Mouse (Mus musculus) erythroid progenitor cell, adult 5-6 weeks (primary cell): ENCODE measurements around the gene Chat. TPM values are rescaled to one million over a fixed set of nuclear protein-coding genes. Genes with fewer than 3 reads are reported as not detected.

ENCODE experiments used
- ATAC-seq: replicated peaks from 2 replicates; pipeline ENCODE4 v1.8.0; 2016; ENCODE audit warnings: moderate number of reproducible peaks, mild to moderate bottlenecking, moderate TSS enrichment, inconsistent platforms; ENCODE audit not compliant: poor library complexity, low FRiP score, severe bottlenecking
- total RNA-seq, 2 experiments: library from RNA; stranded (forward) in 1 of 2; stranded (reverse) in 1 of 2; fragments of 150-400 nt in 1 of 2; fragments of 186-747, 209-891 nt in 1 of 2; gene quantifications; 2 replicates each; pipeline versions ENCODE4 v1.2.3 to v1.2.4; 2015 to 2017; ENCODE audit warnings: low replicate concordance in 2 of 2

The Chat gene
- not detected in 2 replicates for total RNA-seq (2015; ENCODE audit: low replicate concordance)
- total RNA-seq (2017; ENCODE audit: low replicate concordance): not detected in 2 replicates

DNA sequence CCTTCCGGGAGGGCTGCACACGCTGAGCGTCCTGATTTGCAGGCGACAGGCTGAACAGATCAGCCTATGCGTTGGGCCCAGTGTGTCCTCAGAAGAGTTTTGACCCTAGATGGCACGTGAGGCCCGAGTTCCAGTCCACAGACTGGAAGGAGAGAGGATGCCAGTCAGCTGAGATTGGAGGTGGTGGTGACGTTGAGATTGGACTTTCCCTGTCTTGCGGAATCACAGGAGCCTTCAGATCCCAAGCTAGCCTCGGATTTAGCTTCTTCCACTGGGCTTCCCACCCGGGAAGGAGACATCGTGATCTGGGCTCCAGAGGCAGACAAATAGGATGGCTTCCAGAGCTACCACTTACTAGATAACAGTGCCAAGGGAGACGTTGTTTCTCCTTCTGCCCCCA, at the start of gene Chat:
Chat (minus strand) TSS at position 101 of the 400 bp plus-strand sequence.
- ATAC-seq: no peak

- peak; percentile 94 for ATAC-seq
Measured at GRCm38 (mm10) chr14:32513336-32514032, 47.7 kb upstream of the Chat start, which contains the start of gene Ercc6. Gene Ercc6 (plus strand): TSS chr14:32513521.

GRCm38 (mm10) chr14:32512912-32513311, 47.1 kb upstream of the Chat start:
- no peak for ATAC-seq

GRCm38 (mm10) chr14:32509443-32509961, 43.7 kb upstream of the Chat start:
- no peak for ATAC-seq

GRCm38 (mm10) chr14:32508105-32508835, 42.5 kb upstream of the Chat start:
- ATAC-seq: no peak

DNA sequence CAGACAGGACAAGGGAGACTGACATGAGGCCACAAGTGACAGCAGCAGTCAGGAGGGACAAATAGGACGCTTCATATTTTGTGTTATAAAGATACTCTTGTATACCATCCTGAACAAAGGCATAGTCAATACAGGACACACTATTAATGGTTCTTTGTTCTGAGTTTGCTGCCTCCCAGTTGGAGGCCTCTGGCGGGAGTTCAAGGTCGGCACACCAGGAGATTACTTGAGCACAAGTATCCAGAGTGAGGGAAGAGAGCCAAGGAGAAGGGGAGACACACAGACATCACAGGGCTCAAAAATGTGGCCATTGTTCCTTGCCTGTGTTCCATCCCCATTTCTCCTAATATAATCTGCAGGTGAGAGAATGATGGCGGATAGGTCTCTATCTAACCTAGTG, 41.4 kb upstream of the Chat start:
- ATAC-seq: no peak

DNA sequence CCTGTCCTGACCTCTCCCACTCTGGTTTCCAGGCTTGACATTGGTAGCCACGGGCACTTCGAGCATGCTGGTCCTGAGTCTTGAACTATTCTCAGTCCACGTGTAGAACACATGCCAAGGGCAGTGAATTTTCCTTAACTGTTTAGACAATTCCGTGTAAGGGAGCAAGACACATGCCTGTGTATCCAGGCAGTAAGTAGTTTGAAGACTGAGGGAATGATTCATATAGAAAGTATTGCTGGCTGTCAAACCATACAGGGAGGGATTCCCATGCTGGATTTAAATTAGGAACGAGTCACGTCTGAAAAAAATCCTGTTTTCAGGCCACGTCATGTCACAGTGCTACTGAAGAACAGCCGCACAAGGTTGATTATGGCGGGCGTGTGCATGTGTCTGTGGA, 40.5 kb upstream of the Chat start:
- ATAC-seq: no peak

DNA sequence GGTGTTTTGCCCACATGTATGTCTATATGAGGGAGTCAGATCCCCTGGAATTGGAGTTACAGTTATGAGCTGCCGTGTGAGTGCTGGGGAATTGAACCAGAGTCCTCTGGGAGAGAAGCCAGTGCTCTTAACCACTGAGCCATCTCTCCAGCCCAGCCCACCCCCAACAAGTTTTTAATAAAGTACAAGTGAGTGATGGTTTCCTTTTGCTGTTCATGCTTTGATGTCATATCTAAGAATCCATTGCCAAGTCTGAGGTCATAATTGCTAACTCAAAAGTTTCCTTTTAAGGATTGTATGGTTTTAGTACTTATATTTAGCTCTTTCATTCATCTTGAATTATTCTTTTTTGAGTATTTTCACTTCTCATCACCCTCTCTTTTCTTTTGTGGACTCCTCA, 38.1 kb upstream of the Chat start:
- ATAC-seq: no peak

GRCm38 (mm10) chr14:32502764-32503688, 37.2 kb upstream of the Chat start:
- no peak for ATAC-seq

- no peak for ATAC-seq
Measured at GRCm38 (mm10) chr14:32501303-32501702, 35.5 kb upstream of the Chat start.

GRCm38 (mm10) chr14:32496115-32496850, 30.5 kb upstream of the Chat start:
- no peak for ATAC-seq

GRCm38 (mm10) chr14:32492521-32492920, 26.7 kb upstream of the Chat start:
- ATAC-seq: no peak

DNA sequence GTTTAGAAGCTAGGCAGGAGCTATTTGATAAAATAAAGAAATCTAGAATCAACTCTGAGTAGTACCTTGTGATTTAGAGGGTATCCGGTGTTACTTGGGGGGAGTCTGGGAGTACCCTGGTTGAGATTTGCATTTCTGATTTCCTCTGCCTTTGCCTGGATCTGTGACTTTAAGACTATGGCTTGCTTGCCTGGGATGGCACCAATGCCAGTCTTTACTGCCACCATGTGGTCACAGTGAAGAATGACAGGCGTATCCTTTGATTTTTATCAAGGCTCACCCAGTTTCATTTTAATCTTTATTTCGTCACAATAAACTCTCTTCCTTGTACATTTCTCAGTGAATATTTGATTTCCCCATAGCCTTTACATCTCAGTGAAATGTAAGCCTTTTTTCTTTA, 16.3 kb upstream of the Chat start:
- ATAC-seq: no peak

- no peak for ATAC-seq
Measured at GRCm38 (mm10) chr14:32477581-32477980, 11.8 kb upstream of the Chat start.

DNA sequence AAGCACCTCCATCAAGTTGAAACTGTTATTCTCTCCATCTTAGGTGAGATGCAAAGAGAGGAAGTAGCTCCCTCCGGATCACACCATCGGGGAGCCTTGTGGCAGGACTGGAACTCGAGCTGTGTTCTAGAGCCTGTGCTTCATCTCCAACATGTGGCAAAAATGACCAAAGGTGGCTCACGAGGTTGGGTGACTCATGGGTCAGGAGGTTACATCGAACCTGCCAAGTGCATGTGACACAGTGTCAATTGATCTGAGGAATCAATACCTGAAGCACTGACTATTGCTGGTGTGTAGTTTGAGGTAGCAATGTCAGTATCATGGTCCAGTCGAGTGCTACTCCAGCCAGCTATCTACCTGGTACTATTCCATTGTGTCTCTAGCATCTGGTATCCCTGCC, 10.8 kb upstream of the Chat start:
- ATAC-seq: no peak

GRCm38 (mm10) chr14:32472996-32473395, 7.2 kb upstream of the Chat start:
- ATAC-seq: no peak

GRCm38 (mm10) chr14:32467606-32468005, 1.8 kb upstream of the Chat start:
- no peak for ATAC-seq

- ATAC-seq: no peak
Measured at GRCm38 (mm10) chr14:32465506-32465870, 301 bp downstream of the Chat start.
